Mouse (Mus musculus) liver, adult 2 months (tissue): ENCODE data around the gene Drc3.
A peak's percentile ranks its signal among the peaks of the same experiment; 100 is the strongest.

ENCODE experiments used
- CTCF ChIP-seq: fragments of 200-500 bp; IDR thresholded peaks from 2 replicates; pipeline ENCODE4 v1.5.1; 2011; ENCODE audit warnings: low read depth, low read length, control low read depth
- POLR2A ChIP-seq: fragments of 200-500 bp; IDR thresholded peaks from 2 replicates; pipeline ENCODE4 v1.6.1; 2011; ENCODE audit warnings: low read length, control low read depth; ENCODE audit not compliant: insufficient read depth; ENCODE audit errors: extremely low read depth

GRCm38 (mm10) chr11:60383518-60383917, 30.4 kb downstream of the Drc3 start:
- TF ChIP-seq POLR2A (no peak), CTCF (peak; percentile 37)
